Mouse (Mus musculus): ENCODE results near the gene Atp8b4.

Atp8b4 gene

GRCm38 (mm10) chr2:126434305-126434704 lies 66.2 kb downstream of the Atp8b4 start:
- no peak for DNase-seq (ENCODE audit: low read depth, low spot score)

GRCm38 (mm10) chr2:126432481-126433066 lies 67.9 kb downstream of the Atp8b4 start:
- DNase-seq (ENCODE audit: low read depth, low spot score): no peak

GRCm38 (mm10) chr2:126429282-126429681 lies 71.2 kb downstream of the Atp8b4 start:
- peak; percentile 36 for DNase-seq (ENCODE audit: low read depth, low spot score)

GRCm38 (mm10) chr2:126425223-126425622 lies 75.3 kb downstream of the Atp8b4 start:
- no peak for DNase-seq (ENCODE audit: low read depth, low spot score)

GRCm38 (mm10) chr2:126424714-126425113 lies 75.8 kb downstream of the Atp8b4 start:
- DNase-seq (ENCODE audit: low read depth, low spot score): no peak

- no peak for DNase-seq (ENCODE audit: low read depth, low spot score)
These were observed 79.6 kb downstream of the Atp8b4 start for GRCm38 (mm10) chr2:126420901-126421300.

GRCm38 (mm10) chr2:126418916-126419315 lies 81.6 kb downstream of the Atp8b4 start:
- no peak for DNase-seq (ENCODE audit: low read depth, low spot score)

GRCm38 (mm10) chr2:126416772-126417171 lies 83.7 kb downstream of the Atp8b4 start:
- DNase-seq (ENCODE audit: low read depth, low spot score): no peak

GRCm38 (mm10) chr2:126415981-126416380 lies 84.5 kb downstream of the Atp8b4 start:
- no peak for DNase-seq (ENCODE audit: low read depth, low spot score)

GRCm38 (mm10) chr2:126412759-126413158 lies 87.7 kb downstream of the Atp8b4 start:
- DNase-seq (ENCODE audit: low read depth, low spot score): no peak

- DNase-seq (ENCODE audit: low read depth, low spot score): no peak
These were observed 101.0 kb downstream of the Atp8b4 start for GRCm38 (mm10) chr2:126399454-126399853.

- DNase-seq (ENCODE audit: low read depth, low spot score): no peak
These were observed 101.5 kb downstream of the Atp8b4 start for GRCm38 (mm10) chr2:126399017-126399416.

- no peak for DNase-seq (ENCODE audit: low read depth, low spot score)
These were observed 102.3 kb downstream of the Atp8b4 start for GRCm38 (mm10) chr2:126398216-126398615.

GRCm38 (mm10) chr2:126397513-126397912 lies 103.0 kb downstream of the Atp8b4 start:
- no peak for DNase-seq (ENCODE audit: low read depth, low spot score)

- DNase-seq (ENCODE audit: low read depth, low spot score): no peak
These were observed 105.5 kb downstream of the Atp8b4 start for GRCm38 (mm10) chr2:126394924-126395323.

GRCm38 (mm10) chr2:126387458-126388037 lies 112.9 kb downstream of the Atp8b4 start:
- DNase-seq (ENCODE audit: low read depth, low spot score): no peak

- DNase-seq (ENCODE audit: low read depth, low spot score): no peak
These were observed 114.4 kb downstream of the Atp8b4 start for GRCm38 (mm10) chr2:126386056-126386455.

GRCm38 (mm10) chr2:126380300-126380699 lies 120.2 kb downstream of the Atp8b4 start:
- no peak for DNase-seq (ENCODE audit: low read depth, low spot score)

- no peak for DNase-seq (ENCODE audit: low read depth, low spot score)
These were observed 128.8 kb downstream of the Atp8b4 start for GRCm38 (mm10) chr2:126371634-126372033.

GRCm38 (mm10) chr2:126369815-126370214 lies 130.7 kb downstream of the Atp8b4 start:
- DNase-seq (ENCODE audit: low read depth, low spot score): no peak

- DNase-seq (ENCODE audit: low read depth, low spot score): no peak
These were observed 136.4 kb downstream of the Atp8b4 start for GRCm38 (mm10) chr2:126363745-126364725.

- peak; percentile 33 for DNase-seq (ENCODE audit: low read depth, low spot score)
These were observed 137.3 kb downstream of the Atp8b4 start for GRCm38 (mm10) chr2:126363050-126363744.

All from WW6 (cell line).